Mouse (Mus musculus) layer of hippocampus, postnatal 10 days (tissue): ENCODE data around the gene Fam120a. TPM values are rescaled to one million over a fixed set of nuclear protein-coding genes. Genes with fewer than 3 reads are reported as not detected.

Experiments used
- DNase-seq, 2 experiments: peaks; one replicate each; pipeline ENCODE4 v3.0.0; 2021; ENCODE audit warnings: low spot score in 2 of 2
- long read RNA-seq: library from polyadenylated mRNA; stranded (forward); transcript quantifications from one replicate; pipeline ENCODE4 v2.0.0, GENCODE M21; 2023
- total RNA-seq, 2 experiments: library from RNA; stranded (reverse); gene quantifications; 2 replicates each; pipeline ENCODE4 v1.2.3; 2021

Fam120a gene
- total RNA-seq = 10 to 100 TPM; 90.3 to 92.9 TPM
- long read RNA-seq, full-length matches to known transcripts = 8 of 21 reads
- long read RNA-seq, partial matches to known transcripts = 8 of 21 reads
- long read RNA-seq, other reads (novel, unspliced or antisense) = 5 of 21 reads

DNA sequence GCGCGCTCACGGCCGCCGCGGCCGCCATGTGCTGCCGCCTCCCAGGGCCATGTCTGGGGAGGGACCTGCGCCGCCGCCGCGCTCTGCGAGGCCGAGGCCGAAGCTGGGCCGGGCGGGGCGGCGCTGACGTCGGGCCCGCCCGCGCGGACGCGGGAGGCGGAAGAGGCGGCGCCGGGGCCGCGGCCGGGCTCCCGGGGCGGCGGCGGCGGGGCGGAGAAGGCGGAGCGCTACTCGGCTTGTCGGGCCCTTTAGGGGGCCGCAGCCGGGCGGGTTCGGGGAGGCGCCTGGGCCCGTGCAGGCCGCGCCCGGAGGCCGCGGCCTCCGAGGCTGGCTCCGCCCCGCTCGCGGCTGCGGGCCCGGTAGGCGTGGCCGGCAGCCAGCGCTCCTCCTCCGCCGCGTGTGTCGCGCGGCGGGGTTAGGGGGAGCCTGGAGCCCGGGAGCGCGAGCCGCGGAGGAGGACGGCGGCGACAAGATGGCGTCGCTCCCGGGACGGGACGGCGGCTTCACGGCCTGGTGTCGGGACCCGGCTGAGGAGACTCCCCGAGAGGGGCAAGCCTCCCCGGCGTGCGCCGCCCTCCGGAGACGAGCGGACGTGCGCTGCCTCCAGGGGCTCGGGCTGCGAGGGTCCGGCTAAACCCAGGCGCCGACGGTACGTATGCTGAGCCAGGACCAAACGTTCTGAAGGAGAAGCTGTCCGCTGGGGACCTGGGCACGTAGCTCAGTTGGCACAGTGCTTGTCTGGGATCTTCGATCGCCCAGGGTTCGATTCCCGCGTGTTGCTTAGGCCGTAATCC, at the start of gene Fam120a:
Fam120a (minus strand) TSS at position 62 of the 794 bp plus-strand sequence.
- peak; percentile 86 to 89 for DNase-seq

DNA sequence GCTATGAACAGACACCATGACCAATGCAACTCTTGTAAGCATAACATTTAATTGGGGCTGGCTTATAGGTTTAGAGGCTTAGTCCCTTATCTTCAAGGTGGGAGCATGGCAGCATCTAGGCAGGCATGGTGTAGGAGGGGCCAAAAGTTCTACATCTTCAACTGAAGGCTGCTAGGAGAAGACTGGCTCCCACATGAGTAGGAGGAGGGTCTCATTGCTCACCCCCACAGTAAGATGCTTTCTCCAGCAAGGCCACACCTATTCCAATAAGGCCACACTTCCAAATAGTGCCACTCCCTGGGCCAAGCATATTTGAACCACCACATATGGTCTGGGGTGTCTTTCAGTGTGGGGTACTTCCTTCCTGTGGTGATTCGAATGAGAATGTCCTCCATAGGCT, 49.6 kb upstream of the Fam120a start:
- no peak for DNase-seq

DNA sequence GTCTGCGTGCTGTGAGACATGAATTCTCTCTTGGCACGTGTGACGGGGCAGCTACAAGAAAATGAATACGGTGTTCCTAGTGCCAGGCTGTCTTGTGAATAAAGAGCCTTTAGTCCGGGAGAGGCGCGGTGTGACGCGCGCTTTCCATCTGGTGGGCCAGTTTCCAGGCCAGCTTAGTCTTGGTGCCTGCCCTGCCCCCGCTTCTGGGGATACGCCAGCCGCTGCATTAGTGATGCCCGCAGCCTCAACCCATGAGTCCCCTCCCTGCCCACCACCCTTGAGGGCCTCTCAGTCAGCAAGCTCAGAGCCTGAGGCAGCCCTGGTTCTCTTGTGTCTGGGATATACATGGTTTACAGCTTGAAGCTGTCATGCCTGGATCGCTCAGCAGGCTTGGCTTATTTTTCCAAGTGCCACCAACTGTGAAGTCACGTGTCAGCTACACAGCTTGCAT, 48.5 kb upstream of the Fam120a start:
- peak; percentile 88 to 92 for DNase-seq

DNA sequence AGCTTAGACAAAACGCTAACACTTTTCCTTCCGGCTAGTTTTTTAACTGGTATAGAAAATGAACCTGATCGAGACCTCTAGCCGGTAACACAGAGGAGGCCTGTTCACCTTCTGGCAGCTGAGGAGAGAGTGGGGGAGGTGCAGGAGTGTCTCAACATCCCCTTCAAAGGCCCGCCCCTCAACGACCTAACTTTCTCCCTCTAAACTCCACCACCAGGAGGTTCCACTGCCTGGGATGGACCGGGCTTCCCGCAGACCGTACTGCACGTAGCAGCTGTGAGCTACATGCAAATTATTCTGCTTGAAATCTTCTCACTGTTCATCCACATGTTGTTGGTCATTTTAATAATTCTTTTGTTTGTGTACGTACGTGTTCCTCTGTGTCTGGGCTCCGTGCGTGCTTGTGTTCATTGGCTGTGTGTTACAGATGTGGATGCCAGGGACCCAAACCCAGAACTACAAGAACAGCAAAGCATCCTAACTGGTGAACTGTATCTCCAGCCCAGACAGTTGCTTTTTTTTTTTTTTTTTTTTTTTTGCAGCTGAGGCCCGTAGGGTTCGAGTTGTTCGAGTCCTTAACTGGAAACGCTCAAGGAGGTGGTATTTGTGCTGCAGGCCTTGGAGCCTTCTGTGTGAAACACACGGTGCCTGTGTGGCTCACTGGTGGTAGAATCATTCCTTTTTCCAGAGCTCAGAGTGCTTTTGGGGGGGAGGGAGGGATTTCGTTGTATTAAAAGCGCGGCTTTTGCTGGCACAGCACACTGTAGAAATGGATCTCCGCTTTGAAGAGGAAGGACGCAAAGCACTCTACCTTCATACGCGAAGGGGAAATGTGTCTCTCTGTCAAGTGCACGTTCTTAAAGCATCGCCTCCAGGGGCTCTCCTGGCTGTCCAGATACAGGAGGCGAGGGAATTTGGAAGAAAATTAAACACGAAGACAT, 47.8 kb upstream of the Fam120a start:
- peak; percentile 28 to 40 for DNase-seq

DNA sequence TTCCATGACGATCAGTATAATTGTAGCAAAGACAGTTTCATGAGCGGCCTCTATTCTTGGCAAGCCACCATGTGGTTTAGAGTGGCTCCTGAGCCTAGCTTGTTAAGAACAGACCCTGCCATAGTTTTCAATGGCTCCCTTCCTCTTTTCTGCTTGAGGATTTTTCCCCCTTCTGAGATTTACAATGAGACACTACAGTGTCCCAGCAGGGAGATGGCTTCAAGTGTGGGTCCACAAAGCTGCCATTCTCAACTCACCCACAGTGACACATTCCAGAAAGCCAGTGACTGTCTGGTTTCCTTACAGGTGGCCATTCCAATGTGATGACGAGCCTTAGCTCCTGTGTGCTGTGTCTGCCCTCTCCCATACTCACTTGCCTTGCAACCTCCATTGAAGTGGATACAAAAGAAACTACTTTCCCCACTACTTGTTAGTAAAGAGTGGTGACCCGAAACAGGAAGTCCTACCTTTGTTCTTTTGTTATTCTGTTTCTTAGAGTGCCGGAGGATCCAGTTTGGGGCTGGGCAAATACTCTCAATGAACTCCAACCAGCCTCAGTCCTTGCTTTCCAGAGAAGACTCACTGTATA, 45.5 kb upstream of the Fam120a start:
- no peak for DNase-seq

DNA sequence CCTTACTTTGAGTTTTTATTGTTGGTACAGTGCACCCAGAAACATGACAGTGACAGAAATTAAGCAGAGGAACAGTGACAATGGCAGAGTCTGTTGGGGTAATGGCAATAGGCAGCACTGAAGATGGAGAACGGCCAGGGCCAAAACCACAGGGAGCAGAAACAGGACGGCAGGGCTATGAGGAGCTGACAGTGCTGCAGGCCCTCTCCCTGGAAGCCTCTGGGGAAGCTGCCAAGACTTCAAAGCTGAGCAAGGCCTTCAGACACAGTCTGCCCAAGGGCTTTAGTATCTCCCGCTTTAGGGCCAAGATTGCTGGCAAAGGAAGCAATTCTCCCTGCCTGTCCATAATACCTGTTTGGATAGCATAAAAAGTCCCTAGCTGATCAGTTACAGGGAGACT, 33.9 kb upstream of the Fam120a start:
- peak; percentile 27 to 50 for DNase-seq

DNA sequence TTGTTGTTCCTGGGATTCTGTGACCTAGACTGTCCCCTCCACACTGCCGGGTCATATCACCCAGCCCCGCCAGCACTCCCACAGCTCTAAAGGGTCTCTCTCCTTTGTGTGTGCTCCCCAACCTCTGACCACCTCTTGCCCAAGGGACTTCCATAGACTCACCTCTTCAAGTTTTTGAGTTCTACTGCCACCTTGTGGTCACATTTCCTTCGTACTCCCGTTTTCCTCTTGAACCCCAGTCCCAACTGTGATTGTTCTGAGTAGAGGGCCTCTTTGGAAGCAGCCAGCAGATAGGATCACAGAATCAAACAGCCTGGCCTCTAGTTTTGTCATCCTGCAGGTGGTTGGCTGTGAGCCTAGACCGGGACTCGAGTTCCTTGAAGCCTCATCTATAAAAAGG, 30.8 kb upstream of the Fam120a start:
- peak; percentile 49 to 74 for DNase-seq

DNA sequence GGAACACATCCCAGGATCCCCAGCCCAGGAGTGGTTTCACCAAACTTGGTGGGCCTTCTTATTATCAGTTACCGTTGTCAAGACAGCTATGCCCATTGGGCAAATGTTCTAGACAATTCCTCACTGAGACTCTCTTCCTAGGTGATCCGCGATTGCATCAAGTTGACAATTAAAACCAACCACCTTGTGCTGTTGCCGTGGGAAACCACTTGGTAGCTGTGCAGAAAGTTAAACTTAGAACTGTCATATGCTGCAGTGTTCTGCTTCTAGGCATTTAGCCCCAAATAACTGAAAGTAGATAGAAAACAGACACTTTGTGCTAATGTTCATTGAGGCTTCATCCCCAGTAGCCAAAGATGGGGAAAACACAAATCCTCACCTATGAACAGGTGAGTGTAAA, 28.9 kb upstream of the Fam120a start:
- no peak for DNase-seq

DNA sequence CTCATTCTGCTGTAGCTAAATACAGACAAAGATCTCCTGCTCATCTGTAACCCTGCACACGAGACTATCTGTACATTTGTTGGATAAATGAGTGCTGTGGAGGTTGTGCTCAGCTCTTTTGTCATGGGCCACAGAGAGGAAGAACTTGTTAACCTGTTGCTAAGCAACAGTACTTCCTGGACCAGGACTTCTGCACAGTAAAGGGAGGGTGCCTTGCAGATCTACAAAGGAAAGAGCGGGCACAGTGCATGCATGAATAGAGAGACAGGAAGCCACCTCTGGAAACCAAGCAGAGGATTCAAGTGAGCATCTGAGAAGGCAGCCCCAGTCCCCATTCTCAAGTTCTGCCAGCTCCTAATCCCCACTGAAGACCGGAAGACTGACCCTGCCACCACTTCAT, 27.1 kb upstream of the Fam120a start:
- no peak for DNase-seq

DNA sequence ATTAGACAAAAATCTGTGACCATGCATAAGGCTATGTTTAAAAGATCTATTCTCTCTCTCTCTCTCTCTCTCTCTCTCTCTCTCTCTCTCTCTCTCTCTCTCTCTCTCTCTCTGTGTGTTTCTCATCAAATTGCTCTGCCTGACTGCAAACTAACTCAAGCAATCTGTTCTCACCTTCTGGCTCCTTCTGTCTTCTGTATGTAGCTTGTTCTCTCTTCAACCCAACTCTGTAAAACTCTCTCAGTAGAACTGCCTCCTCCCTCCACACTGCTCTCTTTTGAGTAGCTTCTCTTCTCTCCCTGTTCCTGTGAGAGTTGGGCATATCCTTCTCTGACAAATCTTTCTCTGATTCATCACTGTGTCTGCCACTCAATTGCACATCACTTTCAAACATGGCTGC, 25.1 kb upstream of the Fam120a start:
- DNase-seq = no peak

DNA sequence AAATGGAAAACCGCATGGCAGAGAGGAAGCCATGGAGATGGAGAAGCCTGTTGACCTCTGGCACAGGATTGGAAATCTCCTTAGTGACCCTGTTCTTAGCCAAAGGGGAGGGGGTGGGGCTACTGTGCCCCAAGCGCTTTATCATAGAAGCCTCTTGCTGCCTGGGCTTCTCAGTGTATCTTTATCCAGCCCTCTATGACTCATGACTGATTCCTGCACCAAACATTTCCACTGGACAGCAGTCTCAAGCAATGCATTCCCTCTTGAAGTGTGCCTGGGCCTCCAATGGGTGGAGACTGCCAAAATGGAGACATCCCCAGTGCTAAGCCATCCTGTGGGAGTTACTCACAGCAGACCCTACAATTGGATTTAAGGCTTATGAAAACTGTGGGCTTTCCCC, 22.3 kb upstream of the Fam120a start:
- no peak for DNase-seq

DNA sequence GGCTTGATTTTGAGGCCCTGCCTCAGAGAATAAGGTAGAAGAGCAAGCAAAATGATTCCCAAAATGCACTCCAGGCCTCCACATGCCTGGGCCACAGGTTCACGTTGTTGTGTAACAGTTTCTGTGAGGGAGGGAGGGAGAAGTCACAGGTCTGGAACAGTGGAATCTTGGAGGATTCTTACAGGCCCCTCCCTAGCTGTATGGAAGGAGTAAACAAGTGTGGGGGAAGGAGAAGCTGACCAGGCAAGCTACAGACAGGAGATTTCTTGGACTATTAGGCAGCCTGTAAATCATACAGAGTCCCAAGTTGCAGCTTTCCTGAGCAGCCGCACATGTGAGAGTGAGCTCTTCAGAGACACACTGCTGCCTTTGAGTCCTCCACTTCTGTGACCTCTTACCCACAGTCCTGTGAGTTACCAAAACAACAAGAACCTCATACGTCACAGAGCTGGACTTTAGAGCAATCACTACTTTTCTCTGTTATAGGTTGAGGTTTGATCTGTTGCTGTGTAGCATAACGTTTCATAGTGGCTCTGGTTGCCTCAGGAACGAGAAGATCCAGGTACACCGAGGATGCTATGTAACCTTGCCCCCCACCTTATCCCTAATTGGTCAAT, 14.8 kb upstream of the Fam120a start:
- DNase-seq = no peak

DNA sequence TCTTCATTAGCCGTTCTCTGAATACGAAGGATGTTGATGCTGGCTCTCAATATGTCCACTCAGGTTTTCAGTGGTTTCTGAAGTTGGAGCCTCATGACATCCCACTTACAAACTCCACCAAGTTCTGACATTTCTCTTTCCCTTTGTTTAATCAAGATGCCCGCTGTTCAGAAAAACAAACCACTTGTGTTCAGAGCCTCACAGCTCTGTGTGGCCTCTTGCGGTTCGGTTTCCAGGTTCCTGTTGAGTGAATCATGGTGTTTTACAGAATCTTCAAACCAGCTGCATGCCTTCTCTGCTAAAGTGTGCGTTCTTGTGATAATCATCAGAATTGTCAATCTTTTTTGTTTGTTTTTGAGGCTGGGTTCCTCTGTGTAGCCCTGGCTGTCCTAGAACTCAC, 11.3 kb upstream of the Fam120a start:
- DNase-seq = no peak

DNA sequence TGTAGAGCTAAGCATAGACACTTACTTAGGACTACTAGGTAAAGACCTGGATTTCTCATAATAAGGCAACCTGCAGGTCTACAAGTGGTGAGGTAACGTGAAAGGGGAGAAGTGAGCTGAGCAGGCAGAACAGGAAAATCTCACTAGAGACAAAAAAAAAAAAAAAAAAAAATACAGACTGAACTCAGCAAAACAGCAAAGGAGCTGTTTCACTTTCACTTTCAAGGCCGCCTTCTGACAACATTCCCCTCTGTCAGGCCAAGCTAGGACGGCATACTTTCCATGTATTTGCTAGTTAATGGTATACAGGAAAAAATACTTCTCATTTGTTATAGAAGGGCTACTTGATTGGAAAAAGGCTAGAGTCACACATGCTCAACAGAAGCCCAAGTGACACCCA, 10.0 kb upstream of the Fam120a start:
- DNase-seq = no peak

DNA sequence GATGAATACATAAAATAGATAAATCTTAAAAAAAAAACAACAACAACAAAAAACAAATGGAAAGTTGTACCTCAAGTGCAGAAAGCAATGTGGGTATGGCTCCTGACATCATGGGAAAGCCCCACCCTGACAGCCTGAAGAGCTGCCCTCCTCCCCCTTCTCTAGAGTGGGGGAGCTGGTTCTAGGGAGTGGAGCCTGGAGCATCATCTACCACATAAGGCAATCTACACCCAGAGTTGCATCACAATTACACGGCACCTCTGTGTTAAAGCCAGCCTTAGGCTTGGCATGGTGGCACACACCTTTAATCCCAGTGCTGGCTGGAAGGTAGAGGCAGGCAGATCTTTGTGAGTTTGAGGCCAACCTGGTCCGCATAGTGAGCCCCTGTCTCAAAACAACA, 6.9 kb upstream of the Fam120a start:
- no peak for DNase-seq

DNA sequence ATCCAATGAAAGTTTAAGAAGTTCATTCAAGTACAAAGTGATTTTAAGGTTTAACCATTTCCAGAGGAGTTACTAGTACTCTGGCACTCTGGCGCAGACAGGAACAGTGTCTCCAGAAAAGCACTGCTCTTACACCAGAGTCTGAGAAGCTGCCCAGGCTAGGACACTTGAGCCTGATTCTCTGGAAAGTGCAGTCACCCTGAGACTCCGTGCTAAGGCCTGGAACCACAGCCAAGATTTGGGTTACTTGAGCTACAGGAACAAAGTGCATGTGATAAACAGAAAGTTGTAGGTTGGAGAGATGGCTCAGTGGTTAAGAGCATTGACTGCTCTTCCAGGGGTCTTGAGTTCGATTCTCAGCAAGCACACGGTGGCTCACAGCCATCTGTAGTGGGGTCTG, 6.4 kb upstream of the Fam120a start:
- no peak for DNase-seq

DNA sequence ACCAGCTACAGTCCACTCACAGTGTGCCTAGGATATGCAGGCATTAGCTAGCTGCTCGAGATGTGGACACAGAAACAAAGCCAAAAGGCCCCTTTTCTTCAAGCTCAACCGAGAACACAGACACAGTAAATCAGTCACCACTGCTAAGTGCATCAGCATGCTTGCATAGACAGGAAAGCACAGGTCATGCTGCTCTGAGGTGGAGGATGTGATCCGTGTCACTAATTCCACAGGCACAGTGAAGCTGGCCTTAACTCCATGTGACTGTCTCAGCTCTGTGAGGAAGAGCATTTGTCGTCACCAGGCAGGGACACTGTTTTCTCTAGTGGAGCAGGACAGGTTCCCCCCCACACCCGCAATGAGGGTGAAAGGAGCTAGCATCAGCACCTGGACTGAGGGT, 5.4 kb upstream of the Fam120a start:
- no peak for DNase-seq

DNA sequence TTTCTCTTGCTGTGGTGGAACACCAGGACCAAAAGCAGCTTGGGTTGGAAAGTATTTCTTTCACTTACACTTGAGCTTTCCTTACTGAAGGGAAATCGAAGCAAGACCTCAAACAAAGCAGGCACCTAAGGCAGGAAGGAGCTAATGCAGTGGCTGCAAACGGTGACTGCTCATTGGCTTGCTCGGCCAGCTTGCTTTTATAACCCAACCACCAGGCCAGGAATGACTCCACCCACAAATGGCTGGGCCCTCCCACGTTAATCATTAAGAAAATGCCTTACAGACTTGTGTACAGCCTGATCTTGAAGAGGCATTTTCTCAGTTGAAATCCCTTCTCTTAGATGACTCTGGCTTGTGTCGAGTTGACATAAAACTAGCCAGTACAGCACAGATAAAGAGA, 3.2 kb upstream of the Fam120a start:
- no peak for DNase-seq

DNA sequence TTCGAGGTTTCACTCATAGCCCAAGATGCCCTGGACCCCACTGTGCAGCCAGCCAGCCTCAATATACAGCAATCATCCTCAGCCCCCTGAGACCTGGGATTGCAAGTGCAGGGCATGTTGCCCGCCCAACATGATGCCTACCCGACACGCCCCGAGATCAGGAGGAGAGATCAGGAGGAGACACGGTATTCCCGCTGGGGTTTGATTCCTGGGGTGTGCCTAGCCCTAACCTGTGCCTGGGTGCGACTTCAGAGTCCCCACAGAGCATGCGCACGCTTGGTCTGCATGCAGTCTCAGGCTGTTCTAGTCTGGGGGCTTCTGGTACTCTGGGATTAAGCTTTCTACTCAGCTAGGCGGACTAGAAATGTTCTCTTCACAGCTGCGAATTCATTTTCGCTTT, 2.7 kb upstream of the Fam120a start:
- DNase-seq = no peak

DNA sequence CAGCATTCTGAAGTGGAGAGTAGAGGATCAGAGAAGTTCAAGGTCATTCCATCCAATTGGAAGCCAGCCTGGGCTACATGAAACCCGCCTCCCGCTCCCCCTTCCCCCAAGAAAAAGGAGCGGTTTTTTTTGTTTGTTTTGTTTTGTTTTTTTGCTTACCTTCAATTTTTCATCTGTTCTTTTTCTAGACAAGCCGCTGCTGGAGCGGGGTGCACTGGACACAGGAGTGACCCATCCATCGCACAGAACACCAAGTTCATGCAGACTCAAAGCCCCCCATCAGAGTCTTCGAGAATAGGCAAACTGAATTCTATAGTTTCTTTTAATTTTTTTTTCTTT, 902 bp upstream of the Fam120a start:
- no peak for DNase-seq
